Mouse (Mus musculus): Measurements from ENCODE around the gene Defb20.

Gene Defb20

GRCm38 (mm10) chr2:152500204-152500862 lies 23.5 kb downstream of the Defb20 start:
- no peak for DNase-seq (ENCODE audit: low spot score in 2 of 2)

- DNase-seq (ENCODE audit: low spot score in 2 of 2), result no peak
Measured at GRCm38 (mm10) chr2:152500863-152501229, 24.0 kb downstream of the Defb20 start.

- DNase-seq (ENCODE audit: low spot score in 2 of 2), result no peak
Measured at GRCm38 (mm10) chr2:152503950-152504349, 27.1 kb downstream of the Defb20 start.

- no peak for DNase-seq (ENCODE audit: low spot score in 2 of 2)
Measured at GRCm38 (mm10) chr2:152511592-152511991, 34.7 kb downstream of the Defb20 start, which contains the start of gene Defb26. Defb26 (minus strand) TSS chr2:152511692.

- DNase-seq (ENCODE audit: low spot score in 2 of 2), result no peak
Measured at GRCm38 (mm10) chr2:152516084-152516483, 39.2 kb downstream of the Defb20 start.

GRCm38 (mm10) chr2:152517981-152518380 lies 41.1 kb downstream of the Defb20 start, which contains the start of gene Defb28:
Defb28 (plus strand) TSS chr2:152518255.
- DNase-seq (ENCODE audit: low spot score in 2 of 2), result no peak

Measured in urinary bladder, adult 18-20 months (tissue).